Mouse (Mus musculus) forebrain, embryonic 14.5 days (tissue): ENCODE results near the gene Npas4. TPM values are rescaled to one million over a fixed set of nuclear protein-coding genes. Genes with fewer than 3 reads are reported as not detected.
"Not testable (repeated sequence)": the region's sequence is repeated elsewhere in the genome, so short reads cannot be mapped to it uniquely, and the experiment has no call there.

Experiments
- ATAC-seq: fragments of 200-750 bp; cut with Nextera tagmentation; 2 replicates; pipeline ENCODE4 v1.8.0; 2017; ENCODE audit warnings: mild to moderate bottlenecking, moderate library complexity
- DNase-seq: peaks from one replicate; pipeline ENCODE4 v3.0.0-alpha.2; 2015; ENCODE audit warnings: low spot score
- H3K27ac ChIP-seq: fragments of 300-500 bp; sonication (generic); 2 replicates; pipeline ENCODE4 v1.5.1; 2014; ENCODE audit warnings: low read depth, mild to moderate bottlenecking, control low read depth, low read length, moderate library complexity
- H3K27me3 ChIP-seq: fragments of 300-500 bp; sonication (generic); replicated peaks from 2 replicates; pipeline ENCODE4 v1.6.1; 2014; ENCODE audit warnings: low read length, control low read depth, mixed read lengths; ENCODE audit not compliant: control insufficient read depth, insufficient read depth
- H3K36me3 ChIP-seq: fragments of 300-500 bp; sonication (generic); 2 replicates; pipeline ENCODE4 v1.6.1; 2014; ENCODE audit warnings: low read length, control low read depth; ENCODE audit not compliant: control insufficient read depth, insufficient read depth
- H3K4me1 ChIP-seq: fragments of 300-500 bp; sonication (generic); 2 replicates; pipeline ENCODE4 v1.6.1; 2014; ENCODE audit warnings: antibody characterized with exemption, low read length, control low read depth; ENCODE audit not compliant: control insufficient read depth, insufficient read depth
- H3K4me2 ChIP-seq: fragments of 300-500 bp; sonication (generic); 2 replicates; pipeline ENCODE4 v1.6.1; 2014; ENCODE audit warnings: mild to moderate bottlenecking, control low read depth, low read length
- H3K4me3 ChIP-seq: fragments of 300-500 bp; sonication (generic); 2 replicates; pipeline ENCODE4 v1.5.1; 2014; ENCODE audit warnings: low read depth, low read length, control low read depth
- H3K9ac ChIP-seq: fragments of 300-500 bp; sonication (generic); 2 replicates; pipeline ENCODE4 v1.6.1; 2014; ENCODE audit warnings: mild to moderate bottlenecking, low read length, control low read depth, moderate library complexity
- H3K9me3 ChIP-seq: fragments of 300-500 bp; sonication (generic); replicated peaks from 2 replicates; pipeline ENCODE4 v1.6.1; 2016; ENCODE audit warnings: low read length, control low read depth, mixed read lengths; ENCODE audit not compliant: control insufficient read depth
- WGBS: fragments of 180-500 bp; shearing (Covaris S2); extraction: QIAGEN DNeasy Blood & Tissue Kit; methylation state at CpG from one replicate; pipeline ENCODE4 v1.1.7; 2014; 5-methylcytosine and 5-hydroxymethylcytosine counted together
- polyA plus RNA-seq: library from polyadenylated mRNA; unstranded; fragments of >200 nt; fragmentation: Nextera tagmentation; extraction: Ambion mirVana; gene quantifications from 2 replicates; pipeline ENCODE4 v1.2.1, GENCODE M21; 2014

The Npas4 gene
- polyA plus RNA-seq, 1 experiment from 2014 or later, result 0.08 TPM

DNA sequence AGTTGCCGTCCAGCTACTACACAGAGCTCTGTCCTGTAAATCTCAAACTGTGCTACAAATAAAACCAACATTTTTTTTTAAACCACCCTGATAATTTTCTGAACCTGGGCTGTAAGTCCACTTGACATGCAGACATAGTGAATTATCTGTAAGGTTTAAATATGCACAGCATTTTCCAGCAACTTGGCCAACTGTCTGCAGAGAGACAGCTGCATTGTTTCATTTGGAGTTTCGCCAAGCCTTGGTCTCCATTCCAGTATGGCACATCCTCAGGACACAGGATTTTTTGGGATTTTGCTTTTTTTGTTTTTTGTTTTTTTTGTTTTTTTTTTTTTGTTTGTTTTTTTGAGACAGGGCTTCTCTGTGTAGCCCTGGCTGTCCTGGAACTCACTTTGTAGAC lies 31.3 kb upstream of the Npas4 start:
- Histone ChIP-seq H3K4me1 (no peaks in the 10 kb centered on the region), H3K4me3 (no peak overlapping the region), H3K27me3 (no peaks in the 10 kb centered on the region; the same call in 1 of the 2 replicates), H3K4me2 (no peak overlapping the region), H3K9ac (no peak overlapping the region), H3K9me3 (no peaks in the 10 kb centered on the region), H3K27ac (no peak overlapping the region), H3K36me3 (no peaks in the 10 kb centered on the region)
- WGBS, result 75% methylated on average over 2 of the region's 2 CpGs
- peak; percentile 33 for DNase-seq
- ATAC-seq, result no peak

DNA sequence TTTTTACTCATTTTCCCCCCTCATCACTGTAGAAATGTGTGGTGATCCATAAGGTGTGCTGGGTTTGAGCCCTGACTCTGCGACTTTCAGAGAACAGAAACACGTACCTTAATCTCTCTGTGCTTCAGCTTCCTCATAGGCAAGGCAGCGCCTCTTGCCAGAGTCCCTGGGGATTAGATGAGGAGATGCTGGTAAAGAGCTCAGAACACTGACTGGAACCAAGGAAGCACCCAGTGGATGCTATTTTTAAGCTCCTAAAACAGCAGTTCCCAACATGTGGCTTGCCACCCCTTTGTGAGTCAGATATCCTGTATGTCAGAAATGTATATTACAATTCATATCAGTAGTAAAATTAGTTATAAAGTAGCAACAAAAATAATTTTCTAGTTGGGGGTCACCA lies 28.1 kb upstream of the Npas4 start:
- no peaks in the 10 kb centered on the region for H3K9me3 ChIP-seq
- no peaks in the 10 kb centered on the region for H3K4me1 ChIP-seq
- no peak overlapping the region for H3K4me3 ChIP-seq
- DNase-seq (no peak), ATAC-seq (no peak)
- WGBS, result 83% methylated on average over 3 of the region's 3 CpGs
- H3K27me3 ChIP-seq, result no peaks in the 10 kb centered on the region; the same call in 1 of the 2 replicates
- H3K4me2 ChIP-seq, result no peak overlapping the region
- no peaks in the 10 kb centered on the region for H3K36me3 ChIP-seq
- H3K9ac ChIP-seq, result no peak overlapping the region
- H3K27ac ChIP-seq, result no peak overlapping the region

DNA sequence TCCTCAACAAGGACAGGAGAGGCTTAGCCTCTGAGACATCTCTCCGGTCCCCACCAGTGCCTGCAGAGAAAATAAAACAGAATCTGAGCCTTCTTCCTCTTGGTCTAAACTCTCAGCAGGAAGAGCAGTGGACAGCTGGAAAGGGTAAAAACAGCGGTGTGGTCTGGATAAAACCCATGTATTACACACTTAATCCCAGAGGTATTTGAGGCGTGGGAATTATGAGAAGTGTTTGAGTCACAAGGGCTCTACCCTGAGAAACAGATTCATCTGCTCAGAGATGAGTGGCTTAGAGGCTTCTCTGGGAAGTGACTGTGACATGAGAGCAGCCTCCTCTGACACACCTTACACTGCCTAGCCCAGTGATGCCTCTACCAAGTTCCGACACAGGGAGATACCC lies 27.5 kb upstream of the Npas4 start:
- ATAC-seq, result no peak
- Histone ChIP-seq H3K4me1 (no peaks in the 10 kb centered on the region), H3K9ac (no peak overlapping the region), H3K36me3 (no peaks in the 10 kb centered on the region), H3K27me3 (no peaks in the 10 kb centered on the region; the same call in 1 of the 2 replicates), H3K9me3 (no peaks in the 10 kb centered on the region), H3K27ac (no peak overlapping the region), H3K4me2 (no peak overlapping the region), H3K4me3 (no peak overlapping the region)
- no peak for DNase-seq
- 88% methylated on average over 4 of the region's 4 CpGs for WGBS

DNA sequence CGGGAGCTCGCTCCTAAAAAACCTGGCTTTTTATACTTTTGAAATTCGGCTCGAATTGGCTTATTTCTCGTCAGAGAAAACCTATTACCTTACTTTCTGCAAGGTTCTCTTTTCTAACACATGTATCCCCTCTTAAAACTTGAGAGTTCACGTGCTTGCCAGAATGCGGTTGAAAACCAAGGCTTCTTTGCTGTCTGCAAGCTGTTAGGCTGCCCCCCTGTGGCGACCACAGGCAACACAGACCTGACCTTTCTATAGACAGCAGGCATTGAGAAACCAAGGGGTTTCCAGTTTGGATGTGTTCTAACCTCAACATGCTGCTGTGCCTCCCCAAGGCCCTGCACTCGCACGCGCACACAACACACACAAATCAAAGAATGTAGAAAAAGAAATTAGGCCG lies 26.7 kb upstream of the Npas4 start:
- Histone ChIP-seq H3K4me2 (no peak overlapping the region), H3K4me1 (no peaks in the 10 kb centered on the region), H3K4me3 (no peak overlapping the region), H3K9ac (no peak overlapping the region), H3K36me3 (no peaks in the 10 kb centered on the region), H3K27ac (no peak overlapping the region), H3K27me3 (no peaks in the 10 kb centered on the region; the same call in 1 of the 2 replicates), H3K9me3 (no peaks in the 10 kb centered on the region)
- DNase-seq (peak; percentile 79), ATAC-seq (no peak)
- 19% methylated on average over 12 of the region's 12 CpGs for WGBS

DNA sequence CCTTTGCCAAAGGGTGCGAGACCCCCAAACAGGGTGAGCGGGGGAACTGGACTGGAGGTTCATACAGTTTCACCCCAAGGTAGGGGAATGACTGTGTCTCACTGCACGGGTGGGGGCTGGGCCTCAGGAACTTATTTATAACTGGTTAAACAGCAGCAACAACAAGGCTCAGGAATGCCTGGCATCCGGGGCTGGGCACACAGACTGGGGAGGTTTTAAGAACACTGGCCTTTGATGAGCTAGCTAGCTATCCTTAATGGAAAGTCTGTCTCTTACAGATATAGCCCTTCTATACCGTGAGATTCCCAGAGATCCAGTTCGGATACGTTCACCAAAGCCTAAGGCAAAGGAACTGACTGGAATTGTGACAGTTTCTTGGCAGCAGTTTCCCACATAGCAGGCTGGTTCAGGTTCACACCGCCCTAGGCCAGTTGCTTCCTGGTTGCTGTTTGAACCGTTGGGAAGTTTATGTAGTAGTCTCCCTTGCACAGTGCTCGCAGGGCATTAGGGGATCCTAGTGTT lies 26.2 kb upstream of the Npas4 start:
- DNase-seq (peak; percentile 57), ATAC-seq (peak; percentile 46; the same call in 1 of the 2 replicates)
- H3K4me1 ChIP-seq, result no peaks in the 10 kb centered on the region
- H3K9ac ChIP-seq, result no peak overlapping the region
- H3K4me3 ChIP-seq, result no peak overlapping the region
- no peak overlapping the region for H3K27ac ChIP-seq
- WGBS, result 36% methylated on average over 10 of the region's 10 CpGs
- H3K4me2 ChIP-seq, result no peak overlapping the region
- H3K27me3 ChIP-seq, result no peaks in the 10 kb centered on the region; the same call in 1 of the 2 replicates
- no peaks in the 10 kb centered on the region for H3K36me3 ChIP-seq
- H3K9me3 ChIP-seq, result no peaks in the 10 kb centered on the region

DNA sequence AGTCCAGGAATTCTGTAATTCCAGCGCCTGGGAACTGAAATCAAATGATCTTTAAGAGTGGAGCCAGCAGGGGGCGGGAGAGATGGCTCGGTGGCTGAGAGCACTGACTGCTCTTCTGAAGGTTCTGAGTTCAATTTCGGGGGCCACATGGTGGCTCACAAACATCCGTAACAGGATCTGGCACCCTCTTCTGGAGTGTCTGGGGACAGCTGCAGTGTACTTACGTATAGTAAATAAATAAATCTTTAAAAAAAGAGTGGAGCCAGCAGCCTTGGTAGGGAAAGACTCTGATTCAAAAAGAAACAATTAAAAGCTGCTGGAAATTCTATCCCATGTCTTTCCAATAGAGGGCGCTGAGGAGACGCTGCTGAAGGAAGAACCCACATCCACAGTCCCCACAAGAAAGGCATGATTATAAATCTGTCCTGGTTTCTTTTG lies 24.9 kb upstream of the Npas4 start:
- no peaks in the 10 kb centered on the region; the same call in 1 of the 2 replicates for H3K27me3 ChIP-seq
- WGBS, result 13% methylated on average over 8 of the region's 8 CpGs
- ATAC-seq, result no peak

DNA sequence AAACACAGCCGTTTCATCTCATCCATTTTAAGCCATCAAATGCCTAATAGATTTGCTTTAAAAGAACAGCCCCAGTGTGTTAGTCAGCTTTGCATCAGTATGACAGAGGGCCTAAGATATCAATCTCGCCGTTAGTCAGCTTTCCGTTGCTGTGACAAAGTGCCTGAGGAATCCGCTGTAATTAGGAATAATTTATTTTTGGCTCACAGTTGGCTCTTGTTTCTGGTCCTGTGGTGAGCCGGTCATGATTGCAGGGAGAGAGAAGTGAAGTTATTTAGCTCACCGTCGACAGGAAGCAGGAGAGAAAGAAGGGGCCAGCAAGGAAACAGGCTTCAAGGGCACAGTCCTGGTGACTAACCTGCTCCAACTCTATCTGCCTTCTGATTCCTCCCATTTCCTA lies 23.0 kb upstream of the Npas4 start:
- ATAC-seq (no peak), DNase-seq (no peak)
- Histone ChIP-seq H3K9me3 (no peaks in the 10 kb centered on the region), H3K27ac (no peak overlapping the region), H3K9ac (no peak overlapping the region), H3K4me3 (no peak overlapping the region), H3K36me3 (no peaks in the 10 kb centered on the region), H3K27me3 (no peaks in the 10 kb centered on the region), H3K4me2 (no peak overlapping the region), H3K4me1 (no peaks in the 10 kb centered on the region)
- 61% methylated on average over 8 of the region's 8 CpGs for WGBS

More for the DNA sequence above, 24.9 kb upstream of the Npas4 start:
- H3K9ac ChIP-seq, result no peak overlapping the region
- no peaks in the 10 kb centered on the region for H3K36me3 ChIP-seq
- H3K4me1 ChIP-seq, result no peaks in the 10 kb centered on the region
- no peak overlapping the region for H3K4me3 ChIP-seq
- DNase-seq, result peak; percentile 66
- no peak overlapping the region for H3K4me2 ChIP-seq
- no peak overlapping the region for H3K27ac ChIP-seq
- no peaks in the 10 kb centered on the region for H3K9me3 ChIP-seq

DNA sequence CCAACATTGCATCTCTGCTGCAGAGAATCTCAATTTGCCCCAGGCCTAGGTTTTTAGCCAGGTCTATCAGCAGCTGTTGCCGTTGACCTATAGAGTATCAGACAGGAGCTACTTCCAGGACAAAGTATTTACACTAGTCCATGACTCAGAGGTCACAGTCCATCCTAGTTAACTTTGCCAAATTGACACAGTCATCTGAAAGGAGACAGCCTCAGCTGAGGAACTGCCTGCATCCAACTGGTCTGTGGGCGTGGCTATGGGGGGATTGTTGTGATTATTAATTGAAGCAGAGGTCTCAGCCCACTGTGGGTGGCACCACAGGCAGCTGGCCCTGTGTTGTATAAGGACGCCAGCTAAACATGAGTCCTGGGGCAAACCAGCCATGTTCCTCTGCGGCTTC lies 14.8 kb upstream of the Npas4 start:
- no peak overlapping the region for H3K27ac ChIP-seq
- H3K9ac ChIP-seq, result no peak overlapping the region
- H3K9me3 ChIP-seq, result no peaks in the 10 kb centered on the region
- 66% methylated on average over 4 of the region's 4 CpGs for WGBS
- H3K27me3 ChIP-seq, result 0 out of 2 replicates have a peak, but pooled peaks cover 2% of the 10 kb centered on the region
- no peak for DNase-seq
- H3K4me3 ChIP-seq, result no peak overlapping the region
- peaks cover 6% of the 10 kb centered on the region; the same call in 1 of the 2 replicates for H3K4me1 ChIP-seq
- no peak for ATAC-seq
- H3K4me2 ChIP-seq, result no peak overlapping the region
- no peaks in the 10 kb centered on the region for H3K36me3 ChIP-seq

DNA sequence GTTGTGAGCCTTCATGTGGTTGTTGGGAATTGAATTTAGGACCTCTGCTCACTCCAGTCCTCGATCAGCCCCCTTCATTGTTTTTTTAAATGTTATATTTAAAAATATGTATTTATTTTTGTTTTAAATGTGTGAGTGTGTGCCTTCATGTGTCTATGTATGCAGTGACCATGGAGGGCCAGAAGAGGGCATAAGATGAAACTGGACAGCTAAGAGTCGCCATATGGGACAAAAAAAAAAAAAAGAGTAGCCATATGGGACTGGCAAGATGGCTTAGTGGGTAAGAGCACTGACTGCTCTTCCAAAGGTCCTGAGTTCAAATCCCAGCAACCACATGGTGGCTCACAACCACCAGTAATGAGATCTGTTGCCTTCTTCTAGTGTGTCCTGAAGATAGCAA lies 13.5 kb upstream of the Npas4 start:
- not testable (repeated sequence) for H3K27ac ChIP-seq

More for the DNA sequence above, 13.5 kb upstream of the Npas4 start:
- DNase-seq, H3K4me2 ChIP-seq, H3K36me3 ChIP-seq, H3K4me3 ChIP-seq, ATAC-seq, H3K9ac ChIP-seq, H3K27me3 ChIP-seq, H3K9me3 ChIP-seq, H3K4me1 ChIP-seq: not testable (repeated sequence)
- 56% methylated on average over 2 of the region's 2 CpGs for WGBS
